Mouse (Mus musculus): ENCODE data around the gene Cnnm1.

DNA sequence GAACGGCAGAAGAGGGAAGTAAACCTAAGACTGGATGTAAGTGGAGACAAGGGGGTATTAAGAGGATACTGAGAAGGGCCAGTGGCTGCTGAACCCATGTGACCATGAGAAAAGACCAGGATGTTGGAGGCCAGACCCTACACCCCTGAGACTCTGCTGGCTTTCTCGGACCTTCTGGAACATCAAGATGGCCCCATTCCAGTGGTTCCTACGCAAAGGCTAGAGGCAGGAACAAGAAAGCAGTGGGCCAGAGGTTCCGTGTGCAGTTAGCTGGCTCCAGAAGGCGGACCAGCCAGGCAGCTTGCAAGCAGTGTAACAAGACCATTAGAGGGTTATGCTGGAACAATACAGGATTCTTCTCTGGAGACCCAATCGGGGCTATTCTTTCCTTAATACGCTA lies 57.2 kb downstream of the Cnnm1 start:
- TF ChIP-seq CTCF (conservative IDR thresholded peaks at IDR 0.05; ENCODE audit: insufficient read depth, insufficient read length, low read depth, low read length) (no peak), POLR2A (IDR thresholded peaks at IDR 0.05; ENCODE audit: low read depth, low read length) (no peak)

All from kidney, adult 2 months (tissue).